In the genomic region with DNA sequence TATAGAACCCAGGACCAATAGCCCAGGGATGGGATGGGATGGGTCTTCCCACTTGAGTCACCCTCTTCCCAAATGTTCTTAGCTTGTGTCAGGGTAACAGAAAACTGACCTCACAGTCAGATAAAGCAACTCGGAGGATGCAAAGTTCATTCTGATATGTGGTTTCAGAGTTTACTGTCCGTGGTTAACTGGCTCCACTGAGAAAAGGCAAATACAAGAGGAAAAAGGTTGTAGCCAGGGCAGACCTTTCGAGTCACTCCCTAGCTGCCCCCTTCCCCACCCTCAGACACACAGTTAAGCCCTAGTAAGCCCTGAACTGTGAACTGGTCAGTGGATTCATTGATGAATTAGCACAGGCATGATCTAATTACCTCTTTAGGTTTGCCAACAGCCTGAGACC, we compare ENCODE assay signal across 19 mouse cellular contexts. TPM values are rescaled to one million over a fixed set of nuclear protein-coding genes. Genes with fewer than 3 reads are reported as not detected.
DNase-seq lines count a peak whose midpoint lies in the region; ATAC-seq lines count a peak whose summit lies in the region.
"Had no signal": no experiment of that assay in that cellular context is flagged by ENCODE, and none has a peak within 500 bp of the region (broad histone marks: within the 10 kb centered on the region; RNA-seq: fewer than 3 reads in every experiment).

No protein-coding gene starts in this region.

- no peaks in the 10 kb centered on the region for H3K9me3 ChIP-seq in liver, embryonic 15.5 days (replicated peaks)
- H3K9me3 ChIP-seq in liver, embryonic 11.5 days (ENCODE audit: control insufficient read depth, low read length): no peaks in the 10 kb centered on the region
- no peaks in the 10 kb centered on the region for H3K9me3 ChIP-seq in forebrain, embryonic 14.5 days (replicated peaks; ENCODE audit: control insufficient read depth, low read length)
- H3K9me3 ChIP-seq: forebrain, embryonic 13.5 days; hindbrain, embryonic 10.5 days had no signal

- intact Hi-C loops in heart, postnatal 25 days (cut with DNase I): loop anchor here (10.0 kb wide), 1 partner anchor 397 kb away; no protein-coding TSS in a partner anchor

- no peak overlapping the region for H3K4me3 ChIP-seq in liver, embryonic 15.5 days (replicated peaks)
- H3K4me3 ChIP-seq in liver, embryonic 11.5 days (ENCODE audit: low read depth, low read length): no peak overlapping the region
- H3K4me3 ChIP-seq in forebrain, embryonic 14.5 days (ENCODE audit: low read depth, low read length): no peak overlapping the region
- H3K4me3 ChIP-seq: forebrain, embryonic 10.5 days; forebrain, embryonic 13.5 days; hindbrain, embryonic 10.5 days; hindbrain, embryonic 13.5 days had no signal

- peaks cover 3% of the 10 kb centered on the region; the same call in 1 of the 2 replicates for H3K4me1 ChIP-seq in liver, embryonic 15.5 days (replicated peaks)
- no peaks in the 10 kb centered on the region; the same call in 1 of the 2 replicates for H3K4me1 ChIP-seq in liver, embryonic 11.5 days (replicated peaks; ENCODE audit: control insufficient read depth, insufficient read depth, low read length)
- no peaks in the 10 kb centered on the region for H3K4me1 ChIP-seq in forebrain, embryonic 14.5 days (ENCODE audit: control insufficient read depth, insufficient read depth, low read length)
- H3K4me1 ChIP-seq: forebrain, embryonic 10.5 days; forebrain, embryonic 13.5 days; hindbrain, embryonic 10.5 days; hindbrain, embryonic 13.5 days had no signal

- H3K36me3 ChIP-seq in liver, embryonic 15.5 days (replicated peaks): no peaks in the 10 kb centered on the region
- no peaks in the 10 kb centered on the region for H3K36me3 ChIP-seq in liver, embryonic 11.5 days (ENCODE audit: control insufficient read depth, insufficient read depth, low read length)
- H3K36me3 ChIP-seq in forebrain, embryonic 14.5 days (ENCODE audit: control insufficient read depth, insufficient read depth, low read length): no peaks in the 10 kb centered on the region
- H3K36me3 ChIP-seq: forebrain, embryonic 10.5 days; hindbrain, embryonic 10.5 days; hindbrain, embryonic 13.5 days had no signal

- peak overlapping the region; percentile 70; the same call in 1 of the 2 replicates for H3K27ac ChIP-seq in liver, embryonic 15.5 days (replicated peaks)
- H3K27ac ChIP-seq in liver, embryonic 11.5 days (ENCODE audit: low read depth, low read length): no peak overlapping the region; the same call in 1 of the 2 replicates
- H3K27ac ChIP-seq in forebrain, embryonic 14.5 days (ENCODE audit: low read depth, low read length): no peak overlapping the region
- H3K27ac ChIP-seq: forebrain, embryonic 10.5 days; forebrain, embryonic 13.5 days; hindbrain, embryonic 10.5 days; hindbrain, embryonic 13.5 days had no signal

- H3K4me2 ChIP-seq in liver, embryonic 15.5 days: no peak overlapping the region; the same call in 1 of the 2 replicates
- H3K4me2 ChIP-seq in liver, embryonic 11.5 days: no peak overlapping the region
- no peak overlapping the region for H3K4me2 ChIP-seq in forebrain, embryonic 14.5 days (ENCODE audit: low read length)
- H3K4me2 ChIP-seq: forebrain, embryonic 13.5 days; heart, embryonic 11.5 days; hindbrain, embryonic 13.5 days had no signal

- DNase-seq in heart, adult 11 months: peak; percentile 66
- no peak for DNase-seq in heart, postnatal 25 days (ENCODE audit: low spot score)
- DNase-seq in liver, embryonic 11.5 days (ENCODE audit: low spot score): no peak
- peak; percentile 39 for DNase-seq in yolk sac, embryonic 10.5 days (ENCODE audit: low spot score)
- no peak for DNase-seq in forebrain, embryonic 14.5 days (ENCODE audit: low spot score)
- DNase-seq: adrenal gland, postnatal 10 days; adrenal gland, postnatal 36 days; cerebellum, adult 18-20 months; cerebellum, adult 9-10 months; cerebellum, postnatal 14 days; gastrocnemius, postnatal 25 days; heart, postnatal 36 days had no signal

- WGBS in liver, embryonic 15.5 days (ENCODE audit: insufficient replicate concordance): 11% methylated on average over 3 of the region's 3 CpGs
- WGBS in liver, embryonic 11.5 days: 38% methylated on average over 3 of the region's 3 CpGs
- 75% methylated on average over 3 of the region's 3 CpGs for WGBS in forebrain, embryonic 14.5 days

- peak; percentile 40; the same call in 1 of the 2 replicates for ATAC-seq in liver, embryonic 15.5 days (ENCODE audit: insufficient read depth)
- no peak for ATAC-seq in liver, embryonic 11.5 days (replicated peaks; ENCODE audit: low FRiP score)
- ATAC-seq in forebrain, embryonic 14.5 days: no peak
- ATAC-seq: forebrain, embryonic 13.5 days; hindbrain, embryonic 16.5 days had no signal

- H3K27me3 ChIP-seq in liver, embryonic 15.5 days: no peaks in the 10 kb centered on the region
- H3K27me3 ChIP-seq in liver, embryonic 11.5 days (replicated peaks; ENCODE audit: control insufficient read depth, insufficient read depth, low read length): peaks cover 5% of the 10 kb centered on the region; the same call in 1 of the 2 replicates
- H3K27me3 ChIP-seq in forebrain, embryonic 14.5 days (replicated peaks; ENCODE audit: control insufficient read depth, insufficient read depth, low read length): no peaks in the 10 kb centered on the region
- H3K27me3 ChIP-seq: forebrain, embryonic 13.5 days; hindbrain, embryonic 13.5 days had no signal

- H3K9ac ChIP-seq in liver, embryonic 15.5 days: no peak overlapping the region
- H3K9ac ChIP-seq in liver, embryonic 11.5 days (ENCODE audit: low read depth, low read length): no peak overlapping the region
- H3K9ac ChIP-seq in forebrain, embryonic 14.5 days (ENCODE audit: low read length): no peak overlapping the region
- H3K9ac ChIP-seq: forebrain, embryonic 13.5 days; hindbrain, embryonic 13.5 days had no signal

RNA-seq across cellular contexts. Expression of gene Ablim1, which starts 7.1 kb away (rescaled TPM):
- total RNA-seq in heart, postnatal 25 days (2021): 100 to 1,000 TPM; 417 to 451 TPM
- polyA plus RNA-seq in liver, embryonic 15.5 days (2015; fragmentation: Nextera tagmentation; extraction: Ambion mirVana): 9.5 and 11.3 TPM in 2 replicates
- 9.9 and 11.6 TPM in 2 replicates for polyA plus RNA-seq in liver, embryonic 11.5 days (2014; fragmentation: Nextera tagmentation; extraction: Ambion mirVana)
- polyA plus RNA-seq in forebrain, embryonic 14.5 days (2014; fragmentation: Nextera tagmentation; extraction: Ambion mirVana): 24.0 and 35.5 TPM in 2 replicates

RNA-seq across cellular contexts. Expression of gene Fam160b1, which starts 38.6 kb away (rescaled TPM):
- 10 to 100 TPM in 1 of 2 experiments, 1 to 10 TPM in 1; 9.9 to 12.4 TPM for total RNA-seq in heart, postnatal 25 days (2021)
- polyA plus RNA-seq in liver, embryonic 15.5 days (2015; fragmentation: Nextera tagmentation; extraction: Ambion mirVana): 6.0 and 6.6 TPM in 2 replicates
- 11.9 and 12.6 TPM in 2 replicates for polyA plus RNA-seq in liver, embryonic 11.5 days (2014; fragmentation: Nextera tagmentation; extraction: Ambion mirVana)
- 12.7 and 15.0 TPM in 2 replicates for polyA plus RNA-seq in forebrain, embryonic 14.5 days (2014; fragmentation: Nextera tagmentation; extraction: Ambion mirVana)

Comparison
In these comparisons a context has a peak if more than half of its experiments do, and no peak if none do; other contexts are left out.
1. DNase-seq: peak in heart, adult 11 months (single experiment) and yolk sac, embryonic 10.5 days (single experiment); none in heart, postnatal 25 days (single experiment), liver, embryonic 11.5 days (single experiment) and forebrain, embryonic 14.5 days (single experiment).